Mouse (Mus musculus) kidney, postnatal 0 days (tissue): ENCODE measurements at regions not wholly inside any gene's neighbourhood (a gene's known extent, or its start where the extent isn't known, plus 50 kb on each side); places are given as distances from the start of the nearest gene placed in this dataset.

ENCODE experiments used
- ATAC-seq: fragments of 200-750 bp; cut with Nextera tagmentation; replicated peaks from 2 replicates; pipeline ENCODE4 v1.8.0; 2017; ENCODE audit warnings: low read depth, moderate number of reproducible peaks, moderate TSS enrichment, moderate library complexity; ENCODE audit not compliant: low FRiP score
- DNase-seq: peaks from one replicate; pipeline ENCODE4 v3.0.0-alpha.2; 2016; ENCODE audit warnings: low spot score
- H3K27ac ChIP-seq: fragments of 300-500 bp; sonication (generic); 2 replicates; pipeline ENCODE4 v1.5.1; 2014; ENCODE audit warnings: mild to moderate bottlenecking
- H3K27me3 ChIP-seq: fragments of 300-500 bp; sonication (generic); 2 replicates; pipeline ENCODE4 v1.6.1; 2014; ENCODE audit warnings: low read length, mixed read lengths; ENCODE audit not compliant: insufficient read depth
- H3K36me3 ChIP-seq: fragments of 300-500 bp; sonication (generic); 2 replicates; pipeline ENCODE4 v1.6.1; 2014; ENCODE audit warnings: low read length, mixed read lengths; ENCODE audit not compliant: insufficient read depth
- H3K4me1 ChIP-seq: fragments of 300-500 bp; sonication (generic); replicated peaks from 2 replicates; pipeline ENCODE4 v1.6.1; 2014; ENCODE audit warnings: antibody characterized with exemption, low read length, mixed read lengths; ENCODE audit not compliant: insufficient read depth
- H3K4me2 ChIP-seq: fragments of 300-500 bp; sonication (generic); 2 replicates; pipeline ENCODE4 v1.6.1; 2014; ENCODE audit warnings: mild to moderate bottlenecking, low read length, moderate library complexity, mixed read lengths
- H3K4me3 ChIP-seq: fragments of 300-500 bp; sonication (generic); replicated peaks from 2 replicates; pipeline ENCODE4 v1.5.1; 2014; ENCODE audit warnings: low read depth, low read length
- H3K9ac ChIP-seq: fragments of 300-500 bp; sonication (generic); 2 replicates; pipeline ENCODE4 v1.6.1; 2014; ENCODE audit warnings: low read depth, low read length
- H3K9me3 ChIP-seq: fragments of 300-500 bp; sonication (generic); replicated peaks from 2 replicates; pipeline ENCODE4 v1.6.1; 2016; ENCODE audit warnings: low read length, inconsistent platforms, mixed read lengths
- CTCF ChIP-seq: IDR thresholded peaks from 2 replicates; pipeline ENCODE4 v1.5.1; 2016; ENCODE audit warnings: antibody characterized with exemption, low read depth, mild to moderate bottlenecking, moderate library complexity
- WGBS: fragments of 180-500 bp; shearing (Covaris S2); extraction: QIAGEN DNeasy Blood & Tissue Kit; methylation state at CpG from one replicate; pipeline ENCODE4 v1.1.7; 2014; 5-methylcytosine and 5-hydroxymethylcytosine counted together

- no peak overlapping the region for H3K4me2 ChIP-seq
- H3K27ac ChIP-seq, result no peak overlapping the region
- H3K9ac ChIP-seq, result no peak overlapping the region
- H3K9me3 ChIP-seq, result no peaks in the 10 kb centered on the region
- H3K4me1 ChIP-seq, result 0 out of 2 replicates have a peak, but pooled peaks cover 5% of the 10 kb centered on the region
- no peak overlapping the region for H3K4me3 ChIP-seq
- 90% methylated on average over 10 of the region's 10 CpGs for WGBS
- TF ChIP-seq CTCF, result no peak
- H3K36me3 ChIP-seq, result no peaks in the 10 kb centered on the region
- DNase-seq (no peak), ATAC-seq (no peak)
- H3K27me3 ChIP-seq, result no peaks in the 10 kb centered on the region
These were observed 858.5 kb downstream of the Zfp704 start for GRCm38 (mm10) chr3:8751356-8751755.

- no peak for TF ChIP-seq CTCF
- ATAC-seq (no peak), DNase-seq (no peak)
- Histone ChIP-seq H3K4me1 (0 out of 2 replicates have a peak, but pooled peaks cover 5% of the 10 kb centered on the region), H3K36me3 (no peaks in the 10 kb centered on the region), H3K4me3 (no peak overlapping the region), H3K4me2 (no peak overlapping the region), H3K27me3 (no peaks in the 10 kb centered on the region), H3K27ac (no peak overlapping the region), H3K9me3 (no peaks in the 10 kb centered on the region), H3K9ac (no peak overlapping the region)
- 68% methylated on average over 4 of the region's 4 CpGs for WGBS
These were observed 859.0 kb downstream of the Zfp704 start for GRCm38 (mm10) chr3:8750858-8751257.

GRCm38 (mm10) chr3:8750162-8750561 lies 859.7 kb downstream of the Zfp704 start:
- H3K27ac ChIP-seq, result no peak overlapping the region
- H3K27me3 ChIP-seq, result no peaks in the 10 kb centered on the region
- H3K9me3 ChIP-seq, result no peaks in the 10 kb centered on the region
- DNase-seq, result no peak
- no peaks in the 10 kb centered on the region for H3K36me3 ChIP-seq
- no peak for TF ChIP-seq CTCF
- no peak overlapping the region for H3K9ac ChIP-seq
- H3K4me1 ChIP-seq, result 0 out of 2 replicates have a peak, but pooled peaks cover 5% of the 10 kb centered on the region
- no peak overlapping the region for H3K4me2 ChIP-seq
- no peak for ATAC-seq
- 67% methylated on average over 11 of the region's 11 CpGs for WGBS
- no peak overlapping the region for H3K4me3 ChIP-seq

- Histone ChIP-seq H3K4me2 (no peak overlapping the region), H3K9ac (no peak overlapping the region), H3K4me3 (no peak overlapping the region), H3K27me3 (no peaks in the 10 kb centered on the region), H3K9me3 (no peaks in the 10 kb centered on the region), H3K4me1 (no peaks in the 10 kb centered on the region), H3K36me3 (no peaks in the 10 kb centered on the region), H3K27ac (no peak overlapping the region)
- WGBS, result 83% methylated on average over 4 of the region's 4 CpGs
- no peak for ATAC-seq
- no peak for TF ChIP-seq CTCF
- no peak for DNase-seq
These were observed 862.7 kb downstream of the Zfp704 start for GRCm38 (mm10) chr3:8747201-8747600.

- Histone ChIP-seq H3K9me3 (no peaks in the 10 kb centered on the region), H3K4me3 (no peak overlapping the region), H3K27ac (no peak overlapping the region), H3K4me1 (no peaks in the 10 kb centered on the region), H3K9ac (no peak overlapping the region), H3K4me2 (no peak overlapping the region), H3K36me3 (no peaks in the 10 kb centered on the region), H3K27me3 (no peaks in the 10 kb centered on the region)
- no peak for ATAC-seq
- TF ChIP-seq CTCF, result no peak
- 99% methylated on average over 3 of the region's 3 CpGs for whole genome bisulfite sequencing
- no peak for DNase-seq
These were observed 863.2 kb downstream of the Zfp704 start for GRCm38 (mm10) chr3:8746677-8747076.

GRCm38 (mm10) chr3:8746037-8746436 lies 863.8 kb downstream of the Zfp704 start:
- no peaks in the 10 kb centered on the region for H3K4me1 ChIP-seq
- TF ChIP-seq CTCF, result no peak
- no peaks in the 10 kb centered on the region for H3K9me3 ChIP-seq
- ATAC-seq (no peak), DNase-seq (no peak)
- no peak overlapping the region for H3K4me2 ChIP-seq
- H3K4me3 ChIP-seq, result no peak overlapping the region
- WGBS, result 92% methylated on average over 1 of the region's 1 CpGs
- no peak overlapping the region for H3K9ac ChIP-seq
- H3K36me3 ChIP-seq, result no peaks in the 10 kb centered on the region
- H3K27ac ChIP-seq, result no peak overlapping the region
- H3K27me3 ChIP-seq, result no peaks in the 10 kb centered on the region

- Histone ChIP-seq H3K4me2 (no peak overlapping the region), H3K9ac (no peak overlapping the region), H3K27ac (no peak overlapping the region), H3K4me1 (no peaks in the 10 kb centered on the region), H3K36me3 (no peaks in the 10 kb centered on the region), H3K9me3 (no peaks in the 10 kb centered on the region), H3K27me3 (no peaks in the 10 kb centered on the region), H3K4me3 (no peak overlapping the region)
- no peak for TF ChIP-seq CTCF
- no peak for DNase-seq
- whole genome bisulfite sequencing, result 46% methylated on average over 6 of the region's 6 CpGs
- no peak for ATAC-seq
These were observed 865.0 kb downstream of the Zfp704 start for GRCm38 (mm10) chr3:8744857-8745256.
